In genomic region chr14:32176590-32176989, GRCm38 (mm10) we compare ENCODE assay signal across 13 mouse cellular contexts. TPM values are rescaled to one million over a fixed set of nuclear protein-coding genes. Genes with fewer than 3 reads are reported as not detected.
"Had no signal": no experiment of that assay in that cellular context is flagged by ENCODE, and none has a peak within 500 bp of the region (broad histone marks: within the 10 kb centered on the region; RNA-seq: fewer than 3 reads in every experiment).

No protein-coding gene starts in this region.

RNA-seq across cellular contexts. Expression of gene Msmb, which starts 34.8 kb away (rescaled TPM):
- polyA plus RNA-seq: neural tube, embryonic 13.5 days; neural tube, embryonic 14.5 days; neural tube, embryonic 15.5 days; small intestine, adult 2 months; spleen, adult 2 months; stomach, embryonic 14.5 days; stomach, embryonic 15.5 days; stomach, embryonic 16.5 days; stomach, postnatal 0 days; testis, adult 2 months; thymus, adult 2 months; thymus, postnatal 0 days; urinary bladder, adult 2 months had no signal
